Mouse (Mus musculus) fibroblast of lung, adult 2 months (primary cell): Measurements from ENCODE around the gene 9430097D07Rik.

Experiments used
- DNase-seq: peaks from one replicate; pipeline ENCODE4 v3.0.0-alpha.2; 2011; ENCODE audit warnings: low read depth

9430097D07Rik gene

DNA sequence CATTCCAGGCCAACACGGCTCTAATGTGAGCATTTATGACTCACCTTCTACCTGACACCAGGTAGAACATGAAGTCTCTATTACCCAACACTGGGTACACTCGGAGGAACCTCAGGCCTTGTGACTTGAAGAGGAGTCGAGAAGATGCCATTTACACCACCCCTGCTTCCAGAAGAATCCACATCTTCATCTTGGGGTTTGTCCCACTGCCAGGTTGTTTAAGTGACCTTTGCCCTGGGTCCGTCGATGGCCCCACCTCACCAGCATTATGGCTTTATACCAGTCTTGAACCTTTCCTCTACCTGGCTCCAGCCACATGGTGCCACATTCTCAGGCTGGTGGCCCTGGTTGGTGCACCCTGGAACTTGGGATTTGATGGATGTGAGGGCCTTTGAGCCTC, 21.8 kb upstream of the 9430097D07Rik start:
- no peak for DNase-seq

DNA sequence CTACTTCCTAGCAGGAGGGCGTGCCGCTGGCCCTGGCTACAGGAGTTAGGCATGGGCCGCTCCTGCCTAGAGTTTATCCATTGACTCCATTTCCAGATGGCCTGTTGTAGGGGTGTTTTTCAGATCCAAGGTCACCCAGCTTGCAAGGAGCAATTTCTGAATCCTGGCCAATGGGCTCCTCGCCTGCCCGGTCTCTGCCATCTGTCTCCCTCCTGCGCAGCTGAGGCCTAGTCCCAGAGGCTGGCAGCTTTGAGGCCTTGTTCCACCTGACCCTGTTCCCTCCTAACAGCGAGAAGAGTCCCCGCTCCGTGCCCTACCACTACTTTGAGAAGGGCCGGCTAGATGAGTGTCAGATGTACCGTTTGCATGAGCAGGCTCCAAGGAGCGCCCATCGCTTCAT, 21.2 kb upstream of the 9430097D07Rik start:
- no peak for DNase-seq

DNA sequence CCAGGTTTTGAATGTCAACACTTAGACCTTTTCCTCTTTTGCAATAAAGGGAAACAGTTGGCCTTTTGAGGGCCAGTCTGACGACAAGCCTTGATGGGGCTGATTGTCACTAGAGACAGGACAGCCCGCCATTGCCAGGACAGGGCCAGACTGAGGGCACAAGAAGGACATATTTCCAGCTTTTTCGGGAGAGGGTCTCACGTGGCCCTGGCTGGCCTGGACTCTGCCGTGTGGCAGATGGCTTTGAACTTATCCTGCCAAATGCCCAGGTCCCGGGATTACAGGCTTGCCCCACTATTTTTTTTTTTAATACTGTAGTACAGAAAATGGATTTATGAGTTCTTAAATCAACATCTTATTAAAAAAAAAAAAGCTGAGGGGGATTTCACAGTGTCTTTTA, 15.8 kb upstream of the 9430097D07Rik start:
- DNase-seq = no peak

- DNase-seq = no peak
Measured at GRCm38 (mm10) chr2:32590224-32590623, 14.7 kb upstream of the 9430097D07Rik start.

GRCm38 (mm10) chr2:32589213-32589795, 13.8 kb upstream of the 9430097D07Rik start:
- DNase-seq = no peak

DNA sequence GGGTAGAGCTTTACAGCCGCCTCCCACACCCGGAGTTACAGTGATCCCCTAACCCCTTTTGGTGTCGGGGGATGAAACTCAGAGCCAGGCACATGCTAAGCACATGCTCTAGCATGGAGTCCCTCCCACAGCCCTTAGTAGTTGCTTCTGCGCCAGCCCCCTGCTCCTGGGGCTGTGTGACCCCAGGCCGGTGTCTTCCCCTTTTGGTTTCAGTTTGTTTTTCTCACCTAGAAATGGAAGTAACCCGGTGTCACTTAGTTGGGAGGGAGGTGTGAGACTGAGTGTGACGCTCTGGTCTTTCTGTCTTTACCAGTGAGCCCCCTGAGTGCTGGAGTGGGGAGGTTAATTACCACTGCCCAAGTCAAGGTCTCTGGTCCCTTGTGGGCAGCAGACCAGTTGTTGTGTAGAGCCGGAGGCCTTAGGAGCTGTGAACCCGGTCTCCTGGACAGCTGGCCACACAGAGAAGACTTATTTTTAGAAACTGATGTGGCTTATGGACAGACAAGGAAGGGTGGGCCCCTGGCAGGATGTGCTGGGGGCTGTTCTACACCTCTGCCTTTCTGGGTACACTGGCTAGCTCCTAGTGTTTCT, 12.3 kb upstream of the 9430097D07Rik start:
- DNase-seq = no peak

- DNase-seq = peak; percentile 86
Measured at GRCm38 (mm10) chr2:32586871-32587351, 11.4 kb upstream of the 9430097D07Rik start, which contains the start of gene St6galnac4. Gene St6galnac4 (plus strand): TSS chr2:32587095.

GRCm38 (mm10) chr2:32585149-32585714, 9.7 kb upstream of the 9430097D07Rik start:
- no peak for DNase-seq

- DNase-seq = no peak
Measured at GRCm38 (mm10) chr2:32582830-32583799, 7.6 kb upstream of the 9430097D07Rik start.

- DNase-seq = no peak
Measured at GRCm38 (mm10) chr2:32581450-32582095, 6.1 kb upstream of the 9430097D07Rik start.

- DNase-seq = no peak
Measured at GRCm38 (mm10) chr2:32578146-32579046, 2.9 kb upstream of the 9430097D07Rik start.

- no peak for DNase-seq
Measured at GRCm38 (mm10) chr2:32576532-32576931, 1.0 kb upstream of the 9430097D07Rik start.

GRCm38 (mm10) chr2:32574901-32575585, 441 bp downstream of the 9430097D07Rik start:
- no peak for DNase-seq

GRCm38 (mm10) chr2:32574497-32574896, 987 bp downstream of the 9430097D07Rik start, which contains the start of gene Pip5kl1:
Gene Pip5kl1 (plus strand): TSS chr2:32574797.
- DNase-seq = no peak

- no peak for DNase-seq
Measured at GRCm38 (mm10) chr2:32572196-32572595, 3.3 kb downstream of the 9430097D07Rik start.

GRCm38 (mm10) chr2:32570698-32571494, 4.6 kb downstream of the 9430097D07Rik start, which contains the start of gene Dpm2:
Gene Dpm2 (plus strand): TSS chr2:32570858.
- peak; percentile 73 for DNase-seq

GRCm38 (mm10) chr2:32568941-32569340, 6.5 kb downstream of the 9430097D07Rik start:
- no peak for DNase-seq

- DNase-seq = no peak
Measured at GRCm38 (mm10) chr2:32568149-32568548, 7.3 kb downstream of the 9430097D07Rik start.

DNA sequence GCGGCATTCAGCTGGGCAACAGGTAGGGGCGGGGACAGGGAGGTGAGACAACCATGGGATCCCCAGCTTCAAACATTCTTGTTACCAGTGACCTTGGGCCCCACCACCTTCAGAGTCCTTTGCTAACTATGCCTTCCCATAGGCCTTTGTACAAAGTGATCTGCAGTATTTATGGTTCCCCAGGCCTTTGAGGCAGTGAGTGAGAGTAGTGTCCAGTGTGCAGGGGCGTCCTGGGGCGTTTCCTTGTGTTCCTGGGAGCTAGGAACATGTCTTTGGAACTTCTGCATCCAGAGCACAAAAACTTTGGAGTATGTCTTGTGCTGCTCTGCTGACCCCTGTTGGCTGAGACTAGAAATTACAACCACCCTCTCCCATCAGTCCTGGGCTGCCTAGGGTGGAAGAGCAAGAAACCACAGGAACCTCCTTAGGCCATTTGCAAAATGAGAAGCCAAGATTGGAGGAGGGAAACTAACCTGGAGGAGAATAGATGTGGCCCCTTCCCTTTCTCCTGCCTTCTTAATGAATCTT, 8.9 kb downstream of the 9430097D07Rik start:
- no peak for DNase-seq
